Mouse (Mus musculus) urinary bladder, postnatal 10 days (tissue): Measurements from ENCODE around the gene Rhod.
"Not testable (repeated sequence)": the region's sequence is repeated elsewhere in the genome, so short reads cannot be mapped to it uniquely, and the experiment has no call there.

ENCODE experiments used
- DNase-seq: peaks from one replicate; pipeline ENCODE4 v3.0.0; 2022; ENCODE audit warnings: low spot score

Gene Rhod

DNA sequence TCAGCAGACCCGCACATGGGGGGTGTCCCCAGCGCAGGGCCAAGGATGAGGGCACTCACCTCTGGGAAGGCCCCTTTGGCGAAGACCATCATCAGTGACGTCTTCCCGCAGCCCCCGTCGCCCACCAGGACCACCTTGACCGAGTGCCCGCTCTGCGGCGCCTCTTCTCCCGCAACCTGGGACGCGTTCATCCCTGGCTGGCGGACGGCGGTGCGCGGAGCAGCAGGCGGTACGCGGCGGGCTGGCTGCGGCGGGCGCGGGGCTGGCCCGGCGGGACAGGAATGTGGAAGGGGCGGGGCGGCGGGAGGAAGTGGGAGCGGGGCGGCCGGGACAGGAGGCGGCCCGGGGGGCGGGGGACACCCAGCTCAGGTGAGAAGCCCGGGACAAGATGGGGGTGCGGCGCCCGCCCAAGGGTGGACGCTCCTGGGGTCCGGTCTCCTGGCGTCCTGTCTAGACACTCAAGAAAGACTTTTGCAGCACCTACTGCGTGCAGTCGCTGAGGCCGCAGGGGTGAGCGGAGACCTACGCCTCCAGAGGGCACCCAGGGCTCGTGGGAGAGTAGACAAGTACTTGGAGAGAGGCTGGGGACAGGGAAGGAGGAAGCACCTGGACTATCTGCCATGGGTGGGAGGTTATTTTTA lies at the start of gene Rhod:
Gene Rhod, minus strand, starts transcription at position 272 of the 641 bp plus-strand sequence.
- DNase-seq = no peak

DNA sequence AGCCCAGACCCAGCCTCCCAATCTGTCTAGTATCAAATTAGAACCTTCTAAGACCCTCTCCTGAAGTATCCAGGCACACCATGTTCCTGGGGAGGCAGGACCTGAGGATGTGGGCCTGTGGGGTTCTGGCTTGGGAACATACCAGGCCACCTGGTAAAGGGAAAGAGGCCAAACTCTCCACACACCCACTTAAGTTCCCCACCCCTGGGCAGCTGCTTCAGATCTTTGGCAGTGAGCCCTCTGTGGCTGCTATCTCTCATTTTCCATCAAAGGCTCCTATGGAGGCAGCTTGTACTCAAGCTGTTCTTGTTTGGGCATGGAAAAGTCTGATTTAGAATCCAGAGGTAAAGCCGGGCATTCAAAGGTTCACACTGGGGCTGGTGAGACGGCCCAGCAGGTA lies 48.6 kb upstream of the Rhod start:
- no peak for DNase-seq

DNA sequence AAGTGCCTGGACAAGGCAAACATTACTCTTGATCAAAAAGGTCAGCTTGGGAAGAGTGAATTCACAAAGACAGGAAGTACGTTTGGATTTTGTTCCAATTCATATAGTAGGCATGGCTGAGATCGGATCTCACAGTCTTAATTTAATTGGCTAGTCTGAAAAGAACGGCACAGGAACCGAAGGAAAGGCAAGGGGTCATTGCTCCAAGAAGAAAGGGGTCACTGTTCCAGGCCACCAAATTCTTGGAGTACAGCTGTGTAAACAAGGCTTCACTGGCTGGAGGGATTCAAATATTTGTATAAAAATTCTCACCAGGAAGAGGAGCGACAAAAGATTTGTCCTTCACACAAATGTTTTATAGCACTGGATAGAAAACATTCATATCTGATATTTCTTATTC lies 45.8 kb upstream of the Rhod start:
- no peak for DNase-seq

- no peak for DNase-seq
These were observed 43.1 kb upstream of the Rhod start for GRCm38 (mm10) chr19:4482111-4482859.

- no peak for DNase-seq
These were observed 42.1 kb upstream of the Rhod start for GRCm38 (mm10) chr19:4481326-4481725.

DNA sequence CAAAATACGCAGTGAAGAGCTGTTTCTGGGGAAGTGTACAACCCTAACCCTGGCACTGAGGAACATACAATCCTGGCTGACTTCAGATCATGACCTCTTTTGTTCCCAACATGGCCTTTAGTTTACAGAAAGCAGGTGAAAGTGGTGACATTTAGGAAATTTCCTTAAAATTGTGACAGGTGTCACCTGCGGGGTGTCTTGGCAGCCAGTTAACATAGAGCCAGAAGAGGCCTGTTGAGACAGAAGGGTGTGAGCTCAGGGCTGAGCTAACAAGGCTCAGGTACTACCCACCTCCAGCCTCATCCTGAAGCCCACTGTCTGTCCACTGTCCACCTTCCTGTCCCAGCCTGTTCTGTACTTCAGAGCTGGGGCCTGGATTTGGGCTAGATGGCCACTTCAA lies 40.8 kb upstream of the Rhod start:
- no peak for DNase-seq

- DNase-seq = no peak
These were observed 38.9 kb upstream of the Rhod start for GRCm38 (mm10) chr19:4478190-4478516.

GRCm38 (mm10) chr19:4477345-4478189 lies 38.3 kb upstream of the Rhod start, which contains the start of gene Syt12:
Gene Syt12, minus strand, starts transcription at chr19:4477447.
- DNase-seq = no peak

DNA sequence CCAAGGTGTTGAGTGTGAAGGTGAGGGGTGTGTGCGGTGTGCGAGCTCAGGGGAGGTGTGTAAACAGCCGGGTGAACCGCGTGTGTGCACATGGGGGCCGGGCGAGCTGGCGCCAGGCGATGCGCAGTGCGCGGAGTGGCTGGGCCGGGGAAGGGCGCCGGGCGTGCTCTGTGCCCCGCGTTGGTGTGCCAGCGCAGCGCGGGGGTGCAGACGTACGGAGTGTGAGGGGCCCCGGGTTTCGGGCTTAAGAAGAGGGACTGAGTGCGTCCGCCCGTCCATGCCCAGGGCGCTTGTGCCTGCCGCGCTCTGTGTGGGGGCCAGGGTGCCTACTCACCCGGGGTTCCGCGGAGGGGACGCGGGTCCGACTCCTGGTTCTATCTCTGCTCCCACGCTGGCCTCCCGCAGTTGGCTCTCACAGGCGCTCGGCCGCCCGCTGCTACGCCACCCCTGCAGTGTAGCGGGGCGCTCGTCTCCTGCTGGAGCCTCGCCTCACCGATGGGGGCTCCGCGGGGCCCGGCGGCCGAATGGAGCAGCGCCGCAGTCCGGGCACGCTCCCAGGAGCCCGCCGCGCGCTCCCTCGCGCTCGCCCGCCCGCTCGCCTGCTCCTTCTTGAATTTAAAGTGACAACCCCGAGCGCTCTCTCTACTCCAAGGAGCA lies 37.5 kb upstream of the Rhod start:
- DNase-seq = no peak

DNA sequence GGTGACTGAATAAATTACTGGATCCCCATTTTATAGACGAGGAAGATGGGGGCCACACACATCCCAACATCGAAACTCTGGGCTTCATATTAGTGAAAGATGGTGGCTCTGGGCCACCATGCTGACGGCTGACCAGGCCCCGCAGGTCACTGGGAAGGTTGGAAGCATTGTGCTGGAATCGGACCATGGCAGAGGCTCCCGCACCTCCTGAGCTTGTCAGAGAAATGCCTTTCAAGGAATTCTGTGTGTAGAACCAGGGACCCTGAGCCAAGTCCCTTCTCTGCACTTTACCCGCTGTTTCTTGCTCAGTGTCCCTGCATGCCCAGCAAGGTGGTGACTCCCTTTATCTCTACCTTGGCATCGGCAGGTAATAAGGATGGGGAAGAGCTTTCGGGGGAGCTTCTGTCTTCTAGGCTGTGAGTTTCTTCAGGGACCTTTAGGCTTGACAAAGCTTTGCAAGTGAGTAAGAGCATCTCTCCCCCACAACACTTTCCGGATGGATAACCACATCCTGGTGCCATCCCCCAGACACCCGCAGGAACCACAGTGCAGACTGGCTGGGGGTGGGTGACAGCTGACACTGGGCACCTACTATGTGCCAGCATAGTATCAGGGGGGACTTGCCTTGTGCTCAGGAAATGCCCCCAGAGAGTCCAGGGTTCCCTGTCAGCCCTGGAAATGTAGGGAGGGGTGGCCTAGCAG lies 36.1 kb upstream of the Rhod start:
- no peak for DNase-seq

DNA sequence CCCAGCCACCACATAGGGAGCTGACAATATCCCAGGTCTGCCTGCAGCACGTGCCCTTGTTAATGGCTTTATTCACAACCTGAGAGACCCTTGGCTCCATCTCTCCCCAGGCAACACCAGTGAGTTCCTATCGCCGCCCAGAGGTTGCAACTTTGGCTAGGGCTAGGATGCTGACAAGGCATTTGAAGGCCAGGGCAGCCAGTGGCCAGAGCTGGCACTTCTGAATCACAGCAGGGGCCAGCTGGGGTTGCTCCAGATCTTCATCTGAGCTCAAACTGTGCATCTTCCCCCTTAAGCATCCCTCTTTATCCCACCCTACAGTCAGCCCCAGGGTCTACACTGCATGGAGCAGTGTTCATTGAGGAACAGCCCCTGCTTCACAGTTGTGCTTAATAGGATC lies 35.5 kb upstream of the Rhod start:
- no peak for DNase-seq

DNA sequence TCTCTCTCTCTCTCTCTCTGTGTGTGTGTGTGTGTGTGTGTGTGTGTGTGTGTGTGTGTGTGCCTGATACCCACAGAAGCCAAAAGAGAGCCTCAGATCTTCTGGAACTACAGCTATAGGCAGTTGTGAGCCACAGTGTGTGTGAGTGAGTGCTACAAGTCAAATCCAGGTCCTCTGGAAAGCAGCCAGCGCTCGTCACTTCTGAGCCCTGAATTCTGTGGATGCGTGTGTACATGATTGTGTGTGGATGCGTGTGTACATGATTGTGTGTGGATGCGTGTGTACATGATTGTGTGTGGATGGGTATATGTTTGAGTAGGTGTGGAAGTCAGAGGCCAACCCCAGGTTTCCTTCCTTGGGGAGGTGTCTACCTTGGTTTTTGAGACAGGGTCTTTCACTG lies 34.3 kb upstream of the Rhod start:
- DNase-seq = no peak

GRCm38 (mm10) chr19:4468363-4468762 lies 29.1 kb upstream of the Rhod start:
- DNase-seq = no peak

GRCm38 (mm10) chr19:4464666-4465065 lies 25.4 kb upstream of the Rhod start:
- DNase-seq = no peak

GRCm38 (mm10) chr19:4461981-4462380 lies 22.7 kb upstream of the Rhod start:
- DNase-seq = no peak

- DNase-seq = no peak
These were observed 17.0 kb upstream of the Rhod start for GRCm38 (mm10) chr19:4456227-4456626.

- no peak for DNase-seq
These were observed 16.0 kb upstream of the Rhod start for GRCm38 (mm10) chr19:4455071-4455800.

- DNase-seq = not testable (repeated sequence)
These were observed 14.8 kb upstream of the Rhod start for GRCm38 (mm10) chr19:4454040-4454439.

DNA sequence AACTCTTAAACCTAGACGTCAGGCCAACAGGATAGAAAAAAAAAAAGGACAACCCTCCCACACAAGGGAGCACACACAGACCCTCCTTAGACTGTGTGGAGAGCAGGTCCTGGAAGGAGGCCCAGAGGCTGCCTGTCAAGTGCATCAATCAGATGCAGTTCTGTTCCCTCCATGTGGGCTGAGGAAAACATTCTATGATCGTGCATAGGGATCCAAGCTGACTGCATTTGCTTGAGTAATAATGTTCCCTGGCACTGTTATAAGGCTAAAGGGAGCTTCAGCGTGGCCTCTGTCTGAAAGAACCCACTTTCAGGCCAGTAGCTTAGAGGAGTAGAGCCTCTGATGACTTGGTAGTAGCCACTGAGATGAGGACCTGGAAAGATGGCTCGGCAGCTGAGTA lies 13.3 kb upstream of the Rhod start:
- DNase-seq = no peak

GRCm38 (mm10) chr19:4451965-4452364 lies 12.7 kb upstream of the Rhod start:
- DNase-seq = no peak

GRCm38 (mm10) chr19:4451098-4451497 lies 11.9 kb upstream of the Rhod start:
- no peak for DNase-seq
